Mouse (Mus musculus) testis, postnatal 10 days (tissue): ENCODE data around the gene Ano3.

Source experiments
- DNase-seq: peaks from one replicate; pipeline ENCODE4 v3.0.0; 2021; ENCODE audit warnings: low spot score

Ano3 gene

GRCm38 (mm10) chr2:110806302-110807093 is 144.2 kb downstream of the Ano3 start:
- no peak for DNase-seq

- no peak for DNase-seq
These were observed 154.8 kb downstream of the Ano3 start for GRCm38 (mm10) chr2:110795928-110796327.

- no peak for DNase-seq
These were observed 155.3 kb downstream of the Ano3 start for GRCm38 (mm10) chr2:110795433-110795832.

- no peak for DNase-seq
These were observed 163.3 kb downstream of the Ano3 start for GRCm38 (mm10) chr2:110787396-110787795.

GRCm38 (mm10) chr2:110759434-110759833 is 191.3 kb downstream of the Ano3 start:
- DNase-seq: no peak

GRCm38 (mm10) chr2:110757556-110757955 is 193.2 kb downstream of the Ano3 start:
- no peak for DNase-seq

- no peak for DNase-seq
These were observed 210.2 kb downstream of the Ano3 start for GRCm38 (mm10) chr2:110740493-110740892.

- DNase-seq: no peak
These were observed 210.9 kb downstream of the Ano3 start for GRCm38 (mm10) chr2:110739781-110740180.

- DNase-seq: no peak
These were observed 212.7 kb downstream of the Ano3 start for GRCm38 (mm10) chr2:110737981-110738380.

GRCm38 (mm10) chr2:110737236-110737635 is 213.5 kb downstream of the Ano3 start:
- DNase-seq: no peak

GRCm38 (mm10) chr2:110726106-110726505 is 224.6 kb downstream of the Ano3 start:
- DNase-seq: no peak

- DNase-seq: no peak
These were observed 228.5 kb downstream of the Ano3 start for GRCm38 (mm10) chr2:110722208-110722607.

- no peak for DNase-seq
These were observed 229.4 kb downstream of the Ano3 start, which contains the start of gene Muc15 for GRCm38 (mm10) chr2:110721290-110721753. Gene Muc15 (plus strand): TSS chr2:110721340.

- DNase-seq: no peak
These were observed 231.7 kb downstream of the Ano3 start for GRCm38 (mm10) chr2:110719051-110719450.

- no peak for DNase-seq
These were observed 240.5 kb downstream of the Ano3 start for GRCm38 (mm10) chr2:110710055-110710720.

- no peak for DNase-seq
These were observed 241.3 kb downstream of the Ano3 start for GRCm38 (mm10) chr2:110709436-110709835.

- DNase-seq: no peak
These were observed 279.6 kb downstream of the Ano3 start for GRCm38 (mm10) chr2:110671071-110671624.

- DNase-seq: no peak
These were observed 287.4 kb downstream of the Ano3 start for GRCm38 (mm10) chr2:110663329-110663728.

- DNase-seq: no peak
These were observed 305.9 kb downstream of the Ano3 start for GRCm38 (mm10) chr2:110644846-110645245.

- DNase-seq: no peak
These were observed 306.4 kb downstream of the Ano3 start for GRCm38 (mm10) chr2:110644358-110644757.
